Mouse (Mus musculus) limb, embryonic 13.5 days (tissue): ENCODE measurements at regions not wholly inside any gene's neighbourhood (a gene's known extent, or its start where the extent isn't known, plus 50 kb on each side); places are given as distances from the start of the nearest gene placed in this dataset.
A peak's percentile ranks its signal among the peaks of the same experiment; 100 is the strongest.

Experiments
- ATAC-seq: fragments of 200-750 bp; cut with Nextera tagmentation; 2 replicates; pipeline ENCODE4 v1.8.0; 2017; ENCODE audit warnings: low read depth, moderate number of reproducible peaks, moderate TSS enrichment; ENCODE audit not compliant: low FRiP score
- H3K27ac ChIP-seq: fragments of 300-500 bp; sonication (generic); 2 replicates; pipeline ENCODE4 v1.5.1; 2015; ENCODE audit warnings: inconsistent platforms, mild to moderate bottlenecking, moderate library complexity
- H3K27me3 ChIP-seq: fragments of 300-500 bp; sonication (generic); 2 replicates; pipeline ENCODE4 v1.6.1; 2015; ENCODE audit warnings: mild to moderate bottlenecking, inconsistent platforms
- H3K36me3 ChIP-seq: fragments of 300-500 bp; sonication (generic); 2 replicates; pipeline ENCODE4 v1.6.1; 2015; ENCODE audit warnings: inconsistent platforms, mild to moderate bottlenecking, moderate library complexity
- H3K4me1 ChIP-seq: fragments of 300-500 bp; sonication (generic); 2 replicates; pipeline ENCODE4 v1.6.1; 2015; ENCODE audit warnings: inconsistent platforms
- H3K4me2 ChIP-seq: fragments of 300-500 bp; sonication (generic); replicated peaks from 2 replicates; pipeline ENCODE4 v1.6.1; 2015; ENCODE audit warnings: inconsistent platforms, mild to moderate bottlenecking, moderate library complexity
- H3K4me3 ChIP-seq: fragments of 300-500 bp; sonication (generic); 2 replicates; pipeline ENCODE4 v1.5.1; 2015; ENCODE audit warnings: moderate library complexity, mild to moderate bottlenecking, inconsistent platforms
- H3K9ac ChIP-seq: fragments of 300-500 bp; sonication (generic); 2 replicates; pipeline ENCODE4 v1.6.1; 2015; ENCODE audit warnings: mild to moderate bottlenecking, inconsistent platforms
- H3K9me3 ChIP-seq: fragments of 300-500 bp; sonication (generic); 2 replicates; pipeline ENCODE4 v1.6.1; 2016; ENCODE audit warnings: inconsistent platforms
- WGBS: fragments of 180-500 bp; shearing (Covaris S2); methylation state at CpG from one replicate; pipeline ENCODE4 v1.1.7; 2015; 5-methylcytosine and 5-hydroxymethylcytosine counted together

GRCm38 (mm10) chr7:36016926-36017753, 214.3 kb upstream of the Zfp507 start:
- Histone ChIP-seq H3K27ac (no peak overlapping the region), H3K4me2 (peak overlapping the region; percentile 25), H3K9me3 (no peaks in the 10 kb centered on the region), H3K36me3 (no peaks in the 10 kb centered on the region), H3K4me3 (no peak overlapping the region), H3K9ac (no peak overlapping the region), H3K4me1 (peaks cover 14% of the 10 kb centered on the region), H3K27me3 (no peaks in the 10 kb centered on the region)
- no peak for ATAC-seq
- 34% methylated on average over 19 of the region's 19 CpGs for WGBS

DNA sequence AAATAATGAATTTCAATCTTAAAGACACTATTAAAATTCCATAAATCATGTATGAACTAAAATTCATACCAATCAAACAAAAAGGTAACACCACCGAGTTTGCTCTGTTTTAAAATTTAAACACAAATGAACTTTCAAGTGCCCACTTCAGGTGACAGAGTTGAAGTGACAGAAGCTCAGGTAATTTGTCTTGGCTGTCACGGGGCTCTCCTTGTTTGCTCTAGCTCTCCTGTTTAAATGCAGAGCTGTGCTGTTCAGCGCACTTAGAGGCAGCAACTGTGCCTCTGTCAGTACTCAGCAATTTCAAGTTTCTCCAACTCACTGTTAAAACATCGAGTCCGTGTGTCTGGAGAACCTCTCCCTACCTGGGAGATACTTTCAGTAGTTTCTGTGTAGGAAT, 193.8 kb upstream of the Zfp507 start:
- no peaks in the 10 kb centered on the region for H3K9me3 ChIP-seq
- H3K9ac ChIP-seq = no peak overlapping the region
- H3K4me1 ChIP-seq = peaks cover 11% of the 10 kb centered on the region
- no peak overlapping the region for H3K4me2 ChIP-seq
- WGBS = 76% methylated on average over 5 of the region's 5 CpGs
- ATAC-seq = no peak
- H3K4me3 ChIP-seq = no peak overlapping the region
- H3K27ac ChIP-seq = no peak overlapping the region
- no peaks in the 10 kb centered on the region for H3K27me3 ChIP-seq
- no peaks in the 10 kb centered on the region for H3K36me3 ChIP-seq

GRCm38 (mm10) chr7:35992511-35992910, 189.7 kb upstream of the Zfp507 start:
- Histone ChIP-seq H3K36me3 (no peaks in the 10 kb centered on the region), H3K9ac (no peak overlapping the region), H3K27ac (no peak overlapping the region), H3K4me3 (no peak overlapping the region), H3K9me3 (no peaks in the 10 kb centered on the region), H3K27me3 (no peaks in the 10 kb centered on the region), H3K4me1 (peaks cover 32% of the 10 kb centered on the region), H3K4me2 (peak overlapping the region; percentile 12; the same call in 1 of the 2 replicates)
- ATAC-seq = no peak
- 13% methylated on average over 8 of the region's 8 CpGs for WGBS

GRCm38 (mm10) chr7:35991141-35991540, 188.3 kb upstream of the Zfp507 start:
- no peak for ATAC-seq
- 86% methylated on average over 5 of the region's 5 CpGs for WGBS
- H3K4me1 ChIP-seq = peaks cover 32% of the 10 kb centered on the region
- H3K9me3 ChIP-seq = no peaks in the 10 kb centered on the region; the same call in 1 of the 2 replicates
- no peak overlapping the region for H3K9ac ChIP-seq
- H3K36me3 ChIP-seq = no peaks in the 10 kb centered on the region
- no peak overlapping the region for H3K4me3 ChIP-seq
- H3K27ac ChIP-seq = no peak overlapping the region
- no peak overlapping the region for H3K4me2 ChIP-seq
- H3K27me3 ChIP-seq = no peaks in the 10 kb centered on the region

DNA sequence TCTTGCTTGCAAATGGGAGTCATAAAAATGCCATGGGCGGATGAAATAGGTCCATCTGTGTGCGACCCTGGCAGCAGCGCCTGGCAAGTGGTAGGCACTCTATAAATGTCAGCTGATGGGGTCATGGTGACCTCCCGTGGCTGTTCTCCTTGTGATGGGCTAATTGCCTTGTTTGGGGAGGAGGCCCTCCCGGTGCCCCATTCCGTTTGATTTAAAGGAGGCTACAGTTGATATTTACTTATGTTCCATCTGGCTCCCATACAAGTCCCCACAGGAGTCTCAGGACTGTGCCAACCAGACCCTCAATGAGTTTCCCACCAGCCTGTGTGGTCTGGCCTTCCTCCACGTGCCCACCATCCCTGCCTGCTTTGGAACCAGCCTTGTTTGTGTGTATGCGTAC, 186.7 kb upstream of the Zfp507 start:
- no peaks in the 10 kb centered on the region; the same call in 1 of the 2 replicates for H3K9me3 ChIP-seq
- no peak overlapping the region for H3K4me2 ChIP-seq
- H3K9ac ChIP-seq = no peak overlapping the region
- no peaks in the 10 kb centered on the region for H3K36me3 ChIP-seq
- WGBS = 16% methylated on average over 8 of the region's 8 CpGs
- peak overlapping the region; percentile 35; the same call in 1 of the 2 replicates for H3K27ac ChIP-seq
- ATAC-seq = 0 out of 2 replicates have a peak, but pooled peaks have one; percentile 14
- no peak overlapping the region for H3K4me3 ChIP-seq
- H3K27me3 ChIP-seq = no peaks in the 10 kb centered on the region
- H3K4me1 ChIP-seq = peaks cover 32% of the 10 kb centered on the region

DNA sequence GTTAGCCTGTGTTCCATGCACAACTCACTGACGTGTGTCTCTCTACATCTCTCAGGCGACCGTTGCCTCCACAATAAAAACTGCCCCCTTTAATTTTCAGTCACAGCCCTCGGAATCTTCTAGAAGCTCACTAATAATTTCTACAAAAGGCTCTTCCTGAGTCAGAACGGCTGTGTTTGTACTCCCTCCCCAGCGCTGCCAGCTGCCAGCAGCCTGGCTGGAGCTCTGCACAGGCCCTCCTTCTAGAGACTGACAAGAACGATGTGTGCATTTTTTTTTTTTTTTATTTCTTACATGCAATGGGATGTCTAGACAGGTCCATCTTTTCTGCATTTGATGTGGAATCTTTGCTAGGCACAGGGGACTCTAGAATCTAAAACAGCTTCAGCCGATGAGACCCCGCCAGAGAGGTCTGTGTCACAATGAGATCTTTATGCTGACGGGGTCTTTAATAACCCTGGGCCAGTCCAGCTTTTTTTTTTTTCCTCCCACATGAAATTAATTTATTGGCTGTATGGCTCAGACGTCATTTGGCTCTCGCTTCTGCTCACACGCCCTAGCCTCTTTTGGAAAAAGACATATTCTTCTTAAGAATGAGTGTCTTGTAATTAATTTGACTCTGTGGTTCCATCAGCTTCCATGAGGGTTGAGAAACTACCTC, 185.8 kb upstream of the Zfp507 start:
- WGBS = 40% methylated on average over 13 of the region's 13 CpGs
- ATAC-seq = peak; percentile 57

DNA sequence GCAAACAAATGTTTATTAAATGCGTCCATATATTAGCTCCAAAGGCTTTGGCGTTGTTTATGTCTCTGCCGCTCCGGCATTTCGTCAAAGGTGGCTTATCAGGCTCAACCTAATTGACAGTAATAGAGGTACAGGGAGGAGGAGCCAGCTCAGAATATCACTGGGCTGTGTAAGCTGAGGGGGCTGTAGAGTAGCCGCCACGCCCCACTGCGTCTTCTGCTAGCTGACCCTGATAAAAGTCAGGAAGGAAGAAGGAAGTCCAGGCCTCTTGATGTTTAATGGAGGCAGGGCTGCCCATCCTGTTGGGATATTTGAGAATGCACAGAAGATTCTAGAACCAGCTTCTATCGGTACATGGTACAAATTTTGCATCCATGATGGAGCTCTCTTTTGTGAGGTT, 175.2 kb upstream of the Zfp507 start:
- ATAC-seq = no peak
- Histone ChIP-seq H3K4me1 (no peaks in the 10 kb centered on the region), H3K27me3 (no peaks in the 10 kb centered on the region), H3K9ac (no peak overlapping the region), H3K4me2 (no peak overlapping the region), H3K27ac (no peak overlapping the region), H3K9me3 (no peaks in the 10 kb centered on the region; the same call in 1 of the 2 replicates), H3K36me3 (no peaks in the 10 kb centered on the region), H3K4me3 (no peak overlapping the region)
- 83% methylated on average over 9 of the region's 9 CpGs for WGBS

More for the DNA sequence above, 185.8 kb upstream of the Zfp507 start:
- no peaks in the 10 kb centered on the region for H3K27me3 ChIP-seq
- no peaks in the 10 kb centered on the region; the same call in 1 of the 2 replicates for H3K9me3 ChIP-seq
- H3K36me3 ChIP-seq = no peaks in the 10 kb centered on the region
- peaks cover 32% of the 10 kb centered on the region for H3K4me1 ChIP-seq
- no peak overlapping the region for H3K4me3 ChIP-seq
- H3K9ac ChIP-seq = no peak overlapping the region
- peak overlapping the region; percentile 73 for H3K27ac ChIP-seq
- H3K4me2 ChIP-seq = peak overlapping the region; percentile 19; the same call in 1 of the 2 replicates

GRCm38 (mm10) chr7:35958731-35959130, 155.9 kb upstream of the Zfp507 start:
- peaks cover 4% of the 10 kb centered on the region; the same call in 1 of the 2 replicates for H3K4me1 ChIP-seq
- no peak overlapping the region for H3K9ac ChIP-seq
- H3K27me3 ChIP-seq = no peaks in the 10 kb centered on the region
- WGBS = 42% methylated on average over 5 of the region's 5 CpGs
- no peaks in the 10 kb centered on the region for H3K36me3 ChIP-seq
- H3K9me3 ChIP-seq = no peaks in the 10 kb centered on the region; the same call in 1 of the 2 replicates
- H3K4me3 ChIP-seq = no peak overlapping the region
- ATAC-seq = no peak
- H3K4me2 ChIP-seq = no peak overlapping the region
- no peak overlapping the region for H3K27ac ChIP-seq

DNA sequence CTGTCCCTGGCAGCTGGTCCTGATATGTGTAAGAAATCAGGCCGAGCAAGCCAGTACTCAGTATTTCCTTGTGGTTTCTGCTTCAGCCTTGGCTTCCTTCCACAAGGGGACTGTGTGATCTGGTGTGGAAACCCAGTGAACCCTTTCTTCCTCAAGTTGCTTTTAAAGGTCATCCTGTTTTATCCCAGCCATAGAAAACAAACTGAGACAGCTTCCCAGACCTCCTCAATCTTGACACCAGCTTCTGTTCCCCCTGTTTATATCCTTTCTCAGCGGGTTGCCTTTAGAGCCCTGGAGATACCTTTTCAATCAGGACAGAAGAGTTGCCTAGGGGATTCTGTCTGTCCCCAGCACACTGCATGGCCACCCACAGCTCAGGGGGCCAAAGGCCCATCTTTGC, 155.2 kb upstream of the Zfp507 start:
- Histone ChIP-seq H3K4me3 (no peak overlapping the region), H3K27me3 (no peaks in the 10 kb centered on the region), H3K36me3 (no peaks in the 10 kb centered on the region), H3K9ac (no peak overlapping the region), H3K4me1 (peaks cover 4% of the 10 kb centered on the region; the same call in 1 of the 2 replicates), H3K4me2 (no peak overlapping the region), H3K27ac (no peak overlapping the region), H3K9me3 (no peaks in the 10 kb centered on the region; the same call in 1 of the 2 replicates)
- no peak for ATAC-seq
- 32% methylated on average over 2 of the region's 2 CpGs for WGBS

GRCm38 (mm10) chr7:35948794-35949193, 146.0 kb upstream of the Zfp507 start:
- 8% methylated on average over 6 of the region's 6 CpGs for WGBS

DNA sequence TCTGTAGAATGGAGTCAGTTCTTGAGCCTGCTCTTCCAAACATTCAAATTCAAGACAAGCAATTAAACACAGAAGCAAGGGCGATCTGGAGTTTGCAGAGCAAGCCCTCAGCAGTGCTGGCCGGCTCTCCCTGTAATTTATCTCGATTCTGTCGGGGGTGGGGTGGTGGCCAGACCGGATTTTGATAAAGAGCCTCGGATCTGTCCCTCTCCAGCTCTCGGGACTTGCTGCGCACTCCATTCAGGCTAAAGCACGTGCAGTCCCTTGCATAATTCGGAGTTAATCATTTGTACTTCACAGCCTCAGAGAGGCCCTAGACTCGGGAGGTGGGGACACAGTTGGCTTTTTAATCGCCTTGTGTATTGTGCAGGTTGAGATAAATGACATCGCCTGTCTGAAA, 145.6 kb upstream of the Zfp507 start:
- no peaks in the 10 kb centered on the region for H3K36me3 ChIP-seq
- peak overlapping the region; percentile 45; the same call in 1 of the 2 replicates for H3K9ac ChIP-seq
- peak overlapping the region; percentile 55 for H3K4me2 ChIP-seq
- peaks cover 13% of the 10 kb centered on the region for H3K4me1 ChIP-seq
- 0 out of 2 replicates have a peak overlapping the region, but pooled peaks have one; percentile 14 for H3K4me3 ChIP-seq
- WGBS = 3% methylated on average over 13 of the region's 13 CpGs
- H3K9me3 ChIP-seq = no peaks in the 10 kb centered on the region
- ATAC-seq = peak; percentile 40; the same call in 1 of the 2 replicates
- H3K27me3 ChIP-seq = no peaks in the 10 kb centered on the region
- no peak overlapping the region for H3K27ac ChIP-seq

More at GRCm38 (mm10) chr7:35948794-35949193, 146.0 kb upstream of the Zfp507 start:
- Histone ChIP-seq H3K36me3 (no peaks in the 10 kb centered on the region), H3K9me3 (no peaks in the 10 kb centered on the region; the same call in 1 of the 2 replicates), H3K4me2 (peak overlapping the region; percentile 55), H3K4me3 (0 out of 2 replicates have a peak overlapping the region, but pooled peaks have one; percentile 14), H3K27me3 (no peaks in the 10 kb centered on the region), H3K27ac (no peak overlapping the region), H3K4me1 (peaks cover 13% of the 10 kb centered on the region), H3K9ac (no peak overlapping the region)
- ATAC-seq = no peak

- Histone ChIP-seq H3K4me3 (no peak overlapping the region), H3K36me3 (no peaks in the 10 kb centered on the region), H3K27ac (no peak overlapping the region), H3K4me2 (no peak overlapping the region), H3K9me3 (no peaks in the 10 kb centered on the region), H3K4me1 (no peaks in the 10 kb centered on the region), H3K9ac (no peak overlapping the region), H3K27me3 (0 out of 2 replicates have a peak, but pooled peaks cover 2% of the 10 kb centered on the region)
- 84% methylated on average over 3 of the region's 3 CpGs for WGBS
- no peak for ATAC-seq
Measured at GRCm38 (mm10) chr7:35941086-35941485, 138.3 kb upstream of the Zfp507 start.
